Mouse (Mus musculus) kidney, embryonic 16.5 days (tissue): ENCODE measurements around the gene Cd34. TPM values are rescaled to one million over a fixed set of nuclear protein-coding genes. Genes with fewer than 3 reads are reported as not detected.
A peak's percentile ranks its signal among the peaks of the same experiment; 100 is the strongest.

Source experiments
- ATAC-seq: fragments of 200-750 bp; cut with Nextera tagmentation; 2 replicates; pipeline ENCODE4 v1.8.0; 2017; ENCODE audit warnings: moderate TSS enrichment; ENCODE audit not compliant: low FRiP score, low TSS enrichment
- H3K27ac ChIP-seq: fragments of 300-500 bp; sonication (generic); 2 replicates; pipeline ENCODE4 v1.5.1; 2014; ENCODE audit warnings: low read length
- H3K27me3 ChIP-seq: fragments of 300-500 bp; sonication (generic); 2 replicates; pipeline ENCODE4 v1.6.1; 2014; ENCODE audit warnings: low read length, control low read depth, mixed read lengths; ENCODE audit not compliant: insufficient read depth
- H3K36me3 ChIP-seq: fragments of 300-500 bp; sonication (generic); 2 replicates; pipeline ENCODE4 v1.6.1; 2014; ENCODE audit warnings: low read length, control low read depth, mixed read lengths; ENCODE audit not compliant: insufficient read depth
- H3K4me1 ChIP-seq: fragments of 300-500 bp; sonication (generic); 2 replicates; pipeline ENCODE4 v1.6.1; 2014; ENCODE audit warnings: low read length, control low read depth, mixed read lengths; ENCODE audit not compliant: insufficient read depth
- H3K4me2 ChIP-seq: fragments of 300-500 bp; sonication (generic); replicated peaks from 2 replicates; pipeline ENCODE4 v1.6.1; 2014; ENCODE audit warnings: low read depth, low read length
- H3K4me3 ChIP-seq: fragments of 300-500 bp; sonication (generic); 2 replicates; pipeline ENCODE4 v1.5.1; 2014; ENCODE audit warnings: mild to moderate bottlenecking, low read length
- H3K9ac ChIP-seq: fragments of 300-500 bp; sonication (generic); replicated peaks from 2 replicates; pipeline ENCODE4 v1.6.1; 2014; ENCODE audit warnings: low read length
- H3K9me3 ChIP-seq: fragments of 300-500 bp; sonication (generic); 2 replicates; pipeline ENCODE4 v1.6.1; 2016; ENCODE audit warnings: low read length, control low read depth
- WGBS: fragments of 180-500 bp; shearing (Covaris S2); extraction: QIAGEN DNeasy Blood & Tissue Kit; methylation state at CpG from one replicate; pipeline ENCODE4 v1.1.7; 2014; 5-methylcytosine and 5-hydroxymethylcytosine counted together
- polyA plus RNA-seq: library from polyadenylated mRNA; unstranded; fragments of >200 nt; fragmentation: Nextera tagmentation; extraction: Ambion mirVana; gene quantifications from 2 replicates; pipeline ENCODE4 v1.2.1, GENCODE M21; 2015

Gene Cd34
- polyA plus RNA-seq = 106 and 114 TPM in 2 replicates

GRCm38 (mm10) chr1:194938715-194939114 lies at the start of gene Cd34:
Gene Cd34 (plus strand): TSS chr1:194938819.
- peak within 1 kb of the TSS; percentile 47 for H3K4me3 ChIP-seq
- H3K4me2 ChIP-seq = peak within 1 kb of the TSS; percentile 81
- H3K9ac ChIP-seq = peak within 1 kb of the TSS; percentile 67
- H3K4me1 ChIP-seq = no peaks in the 10 kb centered on the region
- WGBS = 1% methylated on average over 26 of the region's 26 CpGs
- H3K9me3 ChIP-seq = no peaks in the 10 kb centered on the region
- no peaks in the 10 kb centered on the region for H3K36me3 ChIP-seq
- H3K27ac ChIP-seq = peak within 1 kb of the TSS; percentile 22; the same call in 1 of the 2 replicates
- H3K27me3 ChIP-seq = 0 out of 2 replicates have a peak, but pooled peaks cover 8% of the 10 kb centered on the region
- peak; percentile 98 for ATAC-seq

- no peak overlapping the region for H3K27ac ChIP-seq
Observed at GRCm38 (mm10) chr1:194894513-194894912, 44.1 kb upstream of the Cd34 start.

GRCm38 (mm10) chr1:194895287-194895686 lies 43.3 kb upstream of the Cd34 start:
- Histone ChIP-seq H3K27me3 (no peaks in the 10 kb centered on the region), H3K9ac (no peak overlapping the region), H3K9me3 (no peaks in the 10 kb centered on the region), H3K36me3 (no peaks in the 10 kb centered on the region), H3K4me2 (no peak overlapping the region), H3K4me3 (no peak overlapping the region), H3K4me1 (no peaks in the 10 kb centered on the region), H3K27ac (no peak overlapping the region)
- 50% methylated on average over 3 of the region's 3 CpGs for WGBS
- no peak for ATAC-seq

More at GRCm38 (mm10) chr1:194894513-194894912, 44.1 kb upstream of the Cd34 start:
- H3K9me3 ChIP-seq = no peaks in the 10 kb centered on the region
- no peak for ATAC-seq
- 65% methylated on average over 1 of the region's 1 CpGs for WGBS
- H3K4me1 ChIP-seq = no peaks in the 10 kb centered on the region
- H3K4me2 ChIP-seq = no peak overlapping the region
- no peak overlapping the region for H3K9ac ChIP-seq
- H3K36me3 ChIP-seq = no peaks in the 10 kb centered on the region
- H3K4me3 ChIP-seq = no peak overlapping the region
- H3K27me3 ChIP-seq = no peaks in the 10 kb centered on the region

GRCm38 (mm10) chr1:194901075-194901474 lies 37.5 kb upstream of the Cd34 start:
- no peaks in the 10 kb centered on the region for H3K4me1 ChIP-seq
- no peak overlapping the region for H3K4me2 ChIP-seq
- no peak overlapping the region for H3K9ac ChIP-seq
- ATAC-seq = no peak
- H3K36me3 ChIP-seq = no peaks in the 10 kb centered on the region
- H3K9me3 ChIP-seq = no peaks in the 10 kb centered on the region
- H3K4me3 ChIP-seq = no peak overlapping the region
- no peak overlapping the region for H3K27ac ChIP-seq
- H3K27me3 ChIP-seq = no peaks in the 10 kb centered on the region

- Histone ChIP-seq H3K4me1 (no peaks in the 10 kb centered on the region), H3K4me2 (no peak overlapping the region), H3K9me3 (no peaks in the 10 kb centered on the region), H3K9ac (no peak overlapping the region), H3K36me3 (no peaks in the 10 kb centered on the region), H3K27ac (no peak overlapping the region), H3K4me3 (no peak overlapping the region), H3K27me3 (no peaks in the 10 kb centered on the region)
- WGBS = 81% methylated on average over 1 of the region's 1 CpGs
- no peak for ATAC-seq
Observed at GRCm38 (mm10) chr1:194901826-194902225, 36.8 kb upstream of the Cd34 start.

GRCm38 (mm10) chr1:194908956-194909355 lies 29.7 kb upstream of the Cd34 start:
- H3K36me3 ChIP-seq = no peaks in the 10 kb centered on the region
- H3K9me3 ChIP-seq = no peaks in the 10 kb centered on the region
- H3K27me3 ChIP-seq = no peaks in the 10 kb centered on the region
- H3K4me2 ChIP-seq = no peak overlapping the region
- no peak overlapping the region for H3K27ac ChIP-seq
- ATAC-seq = no peak
- no peak overlapping the region for H3K4me3 ChIP-seq
- H3K9ac ChIP-seq = no peak overlapping the region
- H3K4me1 ChIP-seq = no peaks in the 10 kb centered on the region

- H3K4me3 ChIP-seq = no peak overlapping the region
- no peaks in the 10 kb centered on the region for H3K9me3 ChIP-seq
- WGBS = 58% methylated on average over 1 of the region's 1 CpGs
- peak; percentile 44; the same call in 1 of the 2 replicates for ATAC-seq
- no peaks in the 10 kb centered on the region for H3K27me3 ChIP-seq
- H3K4me2 ChIP-seq = no peak overlapping the region
- no peak overlapping the region for H3K9ac ChIP-seq
- H3K4me1 ChIP-seq = 0 out of 2 replicates have a peak, but pooled peaks cover 9% of the 10 kb centered on the region
- H3K36me3 ChIP-seq = no peaks in the 10 kb centered on the region
- peak overlapping the region; percentile 47 for H3K27ac ChIP-seq
Observed at GRCm38 (mm10) chr1:194925753-194926350, 12.8 kb upstream of the Cd34 start.

- Histone ChIP-seq H3K4me3 (no peak overlapping the region), H3K27me3 (no peaks in the 10 kb centered on the region), H3K4me2 (no peak overlapping the region), H3K9me3 (no peaks in the 10 kb centered on the region), H3K27ac (0 out of 2 replicates have a peak overlapping the region, but pooled peaks have one; percentile 44), H3K36me3 (no peaks in the 10 kb centered on the region), H3K4me1 (0 out of 2 replicates have a peak, but pooled peaks cover 9% of the 10 kb centered on the region), H3K9ac (no peak overlapping the region)
- WGBS = 48% methylated on average over 3 of the region's 3 CpGs
- peak; percentile 94 for ATAC-seq
Observed at GRCm38 (mm10) chr1:194927887-194928286, 10.7 kb upstream of the Cd34 start.

GRCm38 (mm10) chr1:194929275-194929971 lies 9.2 kb upstream of the Cd34 start:
- 77% methylated on average over 2 of the region's 2 CpGs for WGBS
- H3K9ac ChIP-seq = no peak overlapping the region
- H3K4me3 ChIP-seq = no peak overlapping the region
- no peaks in the 10 kb centered on the region for H3K9me3 ChIP-seq
- no peak overlapping the region for H3K27ac ChIP-seq
- H3K36me3 ChIP-seq = no peaks in the 10 kb centered on the region
- H3K27me3 ChIP-seq = no peaks in the 10 kb centered on the region
- ATAC-seq = no peak
- no peak overlapping the region for H3K4me2 ChIP-seq
- H3K4me1 ChIP-seq = 0 out of 2 replicates have a peak, but pooled peaks cover 9% of the 10 kb centered on the region

GRCm38 (mm10) chr1:194929972-194930355 lies 8.7 kb upstream of the Cd34 start:
- no peak overlapping the region for H3K4me3 ChIP-seq
- H3K4me1 ChIP-seq = 0 out of 2 replicates have a peak, but pooled peaks cover 9% of the 10 kb centered on the region
- H3K36me3 ChIP-seq = no peaks in the 10 kb centered on the region
- H3K27ac ChIP-seq = no peak overlapping the region
- no peaks in the 10 kb centered on the region for H3K9me3 ChIP-seq
- no peak overlapping the region for H3K4me2 ChIP-seq
- no peak overlapping the region for H3K9ac ChIP-seq
- 56% methylated on average over 1 of the region's 1 CpGs for WGBS
- ATAC-seq = no peak
- H3K27me3 ChIP-seq = no peaks in the 10 kb centered on the region
